Mouse (Mus musculus) ES-E14 (cell line): ENCODE data around the gene Gpc6.

Experiments used
- CHD2 ChIP-seq: IDR thresholded peaks from 2 replicates; pipeline ENCODE4 v1.6.1; 2014; ENCODE audit warnings: mild to moderate bottlenecking, low read depth, low read length, inconsistent platforms
- MAFK ChIP-seq: IDR thresholded peaks from 2 replicates; pipeline ENCODE4 v1.6.1; 2014; ENCODE audit warnings: mild to moderate bottlenecking, low read depth, low read length, inconsistent platforms; ENCODE audit not compliant: insufficient read depth

- TF ChIP-seq CHD2, result no peak
- no peak for TF ChIP-seq MAFK
Measured at GRCm38 (mm10) chr14:117034146-117034545, 109.0 kb downstream of the Gpc6 start.
